Mouse (Mus musculus) CH12.LX (cell line): ENCODE results near the gene Card10.

Experiments used
- CTCF ChIP-seq, 2 experiments: IDR thresholded peaks in 1 of 2; conservative IDR thresholded peaks in 1 of 2; 2 replicates each; pipeline ENCODE4 v1.5.1; 2011 to 2012; ENCODE audit warnings: low read depth in 2 of 2, low read length in 2 of 2, improper control_type of control experiment in 1 of 2, inconsistent platforms in 1 of 2, mild to moderate bottlenecking in 1 of 2, moderate library complexity in 1 of 2
- EP300 ChIP-seq: IDR thresholded peaks from 2 replicates; pipeline ENCODE4 v1.6.1; 2011; ENCODE audit warnings: low read length, improper control_type of control experiment
- HCFC1 ChIP-seq: IDR thresholded peaks from 2 replicates; pipeline ENCODE4 v1.6.1; 2012; ENCODE audit warnings: low read depth, mild to moderate bottlenecking, inconsistent platforms, low read length, improper control_type of control experiment
- IRF4 ChIP-seq: IDR thresholded peaks from 2 replicates; pipeline ENCODE4 v1.6.1; 2014; ENCODE audit warnings: low read depth, mild to moderate bottlenecking, inconsistent platforms, low read length, improper control_type of control experiment
- MYC ChIP-seq: IDR thresholded peaks from 2 replicates; pipeline ENCODE4 v1.6.1; 2011; ENCODE audit warnings: low read depth, mild to moderate bottlenecking, improper control_type of control experiment, low read length
- NRF1 ChIP-seq: IDR thresholded peaks from 2 replicates; pipeline ENCODE4 v1.6.1; 2014; ENCODE audit warnings: low read depth, mild to moderate bottlenecking, inconsistent platforms, low read length, improper control_type of control experiment, moderate library complexity
- POLR2A ChIP-seq: IDR thresholded peaks from 2 replicates; pipeline ENCODE4 v1.6.1; 2011; ENCODE audit warnings: low read depth, mild to moderate bottlenecking, improper control_type of control experiment, low read length
- USF1 ChIP-seq: IDR thresholded peaks from 2 replicates; pipeline ENCODE4 v1.6.1; 2014; ENCODE audit warnings: low read depth, mild to moderate bottlenecking, inconsistent platforms, low read length, improper control_type of control experiment

GRCm38 (mm10) chr15:78763704-78764103, 39.1 kb downstream of the Card10 start:
- TF ChIP-seq POLR2A (no peak), HCFC1 (no peak), EP300 (no peak), USF1 (no peak), NRF1 (no peak), MYC (no peak), CTCF (conservative IDR thresholded peaks at IDR 0.05 in 1 of 2, IDR thresholded peaks at IDR 0.05 in 1 of 2; ENCODE audit: low read depth in 2 of 2, low read length in 2 of 2) (no peak), IRF4 (no peak)
